Comparison of ENCODE assay signal across 7 mouse cellular contexts in the genomic region with DNA sequence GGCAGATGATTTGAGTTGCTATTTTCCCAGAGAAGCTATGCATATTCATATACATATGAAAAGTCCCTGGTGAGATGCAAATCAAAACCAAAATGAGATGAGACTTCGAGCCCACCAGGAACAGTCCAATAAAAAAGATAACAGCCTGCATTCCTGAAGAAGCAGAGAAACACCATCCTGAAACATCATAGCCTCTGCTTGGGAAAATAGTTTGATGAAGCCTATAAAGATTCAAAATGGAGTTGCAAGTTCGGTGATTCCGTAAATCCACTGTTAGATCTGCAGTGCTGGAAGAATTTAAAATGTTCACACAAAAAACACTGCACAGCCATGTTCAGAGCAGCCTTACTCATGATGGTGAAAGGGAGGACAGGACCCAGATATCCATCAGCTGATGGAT.
DNase-seq lines count a peak whose midpoint lies in the region.
"Not testable (repeated sequence)": the region's sequence is repeated elsewhere in the genome, so short reads cannot be mapped to it uniquely, and the experiment has no call there.

No protein-coding gene starts in this region.

- peak; percentile 7 for DNase-seq in ZHBTc4 (ENCODE audit: low read depth, low spot score)
- DNase-seq in gastrocnemius, postnatal 25 days, result peak; percentile 23
- DNase-seq in heart, postnatal 4 days, result peak; percentile 34
- peak; percentile 9 for DNase-seq in kidney, postnatal 10 days
- DNase-seq in left cerebral cortex, postnatal 25 days (ENCODE audit: low spot score in 2 of 2), result peak; percentile 53
- peak; percentile 23 to 79 for DNase-seq in spleen, postnatal 4 days (ENCODE audit: low spot score in 2 of 2)
- peak; percentile 46 for DNase-seq in urinary bladder, postnatal 25 days (ENCODE audit: low spot score)

- intact Hi-C loops in left cerebral cortex, postnatal 25 days (cut with DNase I), result not testable (repeated sequence)

Comparison
In these comparisons a context has a peak if more than half of its experiments do, and no peak if none do; other contexts are left out.
1. Peak in every context shown above with its lines: DNase-seq.